Mouse (Mus musculus): ENCODE data around the gene Slc35c2.

GRCm38 (mm10) chr2:165328746-165329145 lies 41.1 kb upstream of the Slc35c2 start:
- TF ChIP-seq POLR2A (IDR thresholded peaks at IDR 0.05; ENCODE audit: borderline replicate concordance, insufficient read depth, low read length) (no peak), CTCF (IDR thresholded peaks at IDR 0.05; ENCODE audit: borderline replicate concordance, insufficient read depth, low read depth, low read length) (no peak)

Measured in cerebellum, adult 2 months (tissue).